Mouse (Mus musculus) layer of hippocampus, adult 9-10 months (tissue): ENCODE measurements around the gene Ppm1m.
A peak's percentile ranks its signal among the peaks of the same experiment; 100 is the strongest.

Experiments used
- DNase-seq: peaks from one replicate; pipeline ENCODE4 v3.0.0; 2022; ENCODE audit warnings: low spot score

Ppm1m gene

GRCm38 (mm10) chr9:106220894-106221523, 21.5 kb upstream of the Ppm1m start:
- no peak for DNase-seq

GRCm38 (mm10) chr9:106216971-106217370, 17.4 kb upstream of the Ppm1m start:
- no peak for DNase-seq

DNA sequence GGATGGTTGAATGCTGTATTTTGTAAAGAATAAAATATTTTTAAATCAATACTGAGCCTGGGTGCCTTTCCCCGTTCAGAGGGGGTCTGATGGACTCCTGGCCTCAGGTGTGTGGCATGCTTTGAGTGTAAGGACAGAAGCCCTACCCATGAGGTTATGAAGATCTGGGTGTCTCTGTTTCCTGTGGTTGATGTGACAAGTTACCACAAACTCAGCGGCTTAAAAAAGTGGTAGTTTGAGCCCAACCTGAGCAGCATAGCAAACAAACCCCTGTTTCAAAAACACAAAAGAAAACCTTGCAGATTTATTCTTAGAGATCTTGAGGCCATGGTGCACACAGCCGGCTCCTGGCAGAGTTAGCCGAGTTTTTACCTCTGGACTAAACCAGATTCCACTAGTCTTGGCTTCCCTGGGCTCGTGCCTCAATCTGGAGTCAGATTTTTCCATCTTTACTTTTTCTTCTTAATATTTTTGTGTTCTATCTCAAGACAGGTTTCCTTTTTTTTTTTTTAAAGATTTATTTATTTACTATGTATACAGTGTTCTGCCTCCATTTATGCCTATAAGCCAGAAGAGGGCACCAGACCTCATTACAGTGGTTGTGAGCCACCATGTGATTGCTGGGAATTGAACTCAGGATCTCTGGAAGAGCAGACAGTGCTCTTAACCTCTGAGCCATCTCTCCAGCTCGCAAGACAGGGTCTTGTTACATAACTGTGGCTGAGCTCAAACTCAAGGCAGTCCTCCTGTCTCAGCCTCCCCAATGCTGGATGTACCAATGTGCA, 16.0 kb upstream of the Ppm1m start:
- DNase-seq = no peak

- DNase-seq = no peak
These were observed 13.0 kb upstream of the Ppm1m start for GRCm38 (mm10) chr9:106212594-106212981.

GRCm38 (mm10) chr9:106211680-106212593, 12.4 kb upstream of the Ppm1m start:
- no peak for DNase-seq

GRCm38 (mm10) chr9:106210853-106211609, 11.5 kb upstream of the Ppm1m start:
- DNase-seq = no peak

- no peak for DNase-seq
These were observed 10.4 kb upstream of the Ppm1m start for GRCm38 (mm10) chr9:106209954-106210353.

DNA sequence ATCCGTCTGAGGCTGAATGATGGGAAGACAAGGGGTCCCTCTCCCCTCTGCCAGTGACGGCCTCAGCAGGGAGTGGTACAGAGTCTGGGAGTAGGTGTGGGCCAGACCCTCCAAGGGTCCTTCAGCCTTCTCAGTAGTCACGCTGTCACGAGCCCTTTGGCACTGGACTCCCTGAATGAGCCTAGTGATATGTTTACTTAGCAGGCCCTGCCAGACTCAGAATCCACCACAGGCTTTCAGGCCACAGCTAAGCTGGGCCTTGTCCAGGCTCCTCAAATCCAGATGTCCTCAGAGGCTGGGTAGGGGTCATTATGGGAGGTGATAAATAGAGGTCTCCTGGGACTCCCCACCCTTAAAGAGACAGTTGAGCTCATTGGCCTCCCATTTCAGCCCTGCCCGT, 8.6 kb upstream of the Ppm1m start:
- no peak for DNase-seq

GRCm38 (mm10) chr9:106206515-106206914, 7.0 kb upstream of the Ppm1m start:
- DNase-seq = no peak

- no peak for DNase-seq
These were observed 6.3 kb upstream of the Ppm1m start for GRCm38 (mm10) chr9:106205713-106206290.

DNA sequence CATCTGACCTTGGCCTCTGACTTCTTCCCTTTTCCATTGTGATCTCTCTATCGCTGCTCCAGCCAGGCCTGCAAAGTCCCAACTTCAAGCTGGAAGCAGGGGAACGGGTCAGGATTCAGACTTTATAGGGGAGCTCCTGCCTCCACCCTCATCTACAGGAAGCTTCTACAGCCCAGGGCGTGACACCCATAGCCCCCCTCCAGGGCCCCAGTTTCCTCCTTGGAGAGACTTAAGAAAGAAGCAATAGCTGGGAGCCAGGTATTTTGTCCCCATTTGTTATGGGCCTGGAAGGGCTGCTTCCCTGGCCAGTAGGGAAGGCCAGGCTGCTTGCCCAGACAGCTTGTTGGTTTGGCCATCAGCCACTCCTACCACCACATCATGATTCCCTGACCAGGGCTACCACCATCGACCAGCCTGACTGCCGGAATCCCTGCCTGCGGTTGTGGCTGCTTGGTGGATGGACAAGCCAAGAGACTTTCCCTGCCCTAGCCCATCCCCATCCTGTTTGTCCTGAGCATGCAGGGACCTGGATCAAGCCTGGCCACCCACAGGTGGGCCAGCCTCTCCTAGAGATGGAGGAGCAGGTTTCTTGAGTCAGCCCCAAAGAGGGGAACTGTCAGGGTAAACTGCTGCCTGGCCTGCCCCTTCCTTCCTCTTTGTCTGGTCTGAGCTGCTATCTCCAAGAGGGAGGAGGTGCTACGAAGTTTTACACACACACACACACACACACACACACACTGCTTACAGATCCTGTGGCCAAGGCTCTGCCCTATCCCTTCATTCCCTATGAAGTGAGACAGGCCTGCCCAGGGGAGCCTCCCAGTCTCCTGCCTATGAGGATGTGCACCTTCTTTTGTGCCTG, 4.7 kb upstream of the Ppm1m start:
- DNase-seq = no peak

- peak; percentile 69 for DNase-seq
These were observed 3.5 kb upstream of the Ppm1m start, which contains the start of gene Twf2 for GRCm38 (mm10) chr9:106202819-106203636. Gene Twf2 (plus strand): TSS chr9:106203108.

DNA sequence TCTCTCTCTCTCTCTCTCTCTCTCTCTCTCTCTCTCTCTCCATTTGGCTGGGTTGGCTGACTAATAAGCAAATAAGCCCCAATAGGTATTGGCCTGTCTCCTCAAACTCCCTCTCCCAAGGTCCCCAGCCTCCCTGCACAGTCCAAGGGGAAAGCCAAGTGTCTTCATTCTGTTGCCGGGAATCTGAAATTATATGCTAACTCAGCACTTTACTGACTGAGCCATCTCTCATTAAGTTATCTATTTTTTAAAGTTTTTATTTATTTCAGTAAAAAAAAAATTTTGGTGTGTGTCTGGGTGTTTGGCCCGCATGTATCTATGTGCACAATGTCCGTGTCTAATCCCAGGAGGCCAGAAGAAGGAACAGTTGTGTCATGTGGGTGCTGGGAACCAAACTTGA, 2.3 kb upstream of the Ppm1m start:
- no peak for DNase-seq

- DNase-seq = no peak
These were observed 536 bp downstream of the Ppm1m start for GRCm38 (mm10) chr9:106198962-106199458.

DNA sequence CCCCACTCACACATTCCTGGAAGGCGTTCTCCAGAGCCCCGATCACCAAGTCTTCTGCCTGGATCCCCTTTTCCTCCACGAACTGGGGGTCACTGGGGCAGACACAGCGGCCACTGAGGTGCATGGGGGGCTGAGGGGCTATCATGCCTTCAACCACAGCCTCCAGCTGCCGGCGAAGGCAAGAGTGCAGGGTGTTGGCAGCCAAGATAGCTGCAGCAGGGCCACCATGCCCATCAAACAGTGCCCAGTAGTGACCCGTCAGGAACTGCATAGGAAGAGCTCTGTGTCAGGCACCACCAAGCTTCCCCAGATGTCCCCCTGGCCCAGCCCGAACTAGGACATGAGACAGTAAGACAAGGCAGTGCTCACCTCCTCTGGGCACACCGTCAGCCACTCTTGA, 1.8 kb downstream of the Ppm1m start:
- DNase-seq = no peak

DNA sequence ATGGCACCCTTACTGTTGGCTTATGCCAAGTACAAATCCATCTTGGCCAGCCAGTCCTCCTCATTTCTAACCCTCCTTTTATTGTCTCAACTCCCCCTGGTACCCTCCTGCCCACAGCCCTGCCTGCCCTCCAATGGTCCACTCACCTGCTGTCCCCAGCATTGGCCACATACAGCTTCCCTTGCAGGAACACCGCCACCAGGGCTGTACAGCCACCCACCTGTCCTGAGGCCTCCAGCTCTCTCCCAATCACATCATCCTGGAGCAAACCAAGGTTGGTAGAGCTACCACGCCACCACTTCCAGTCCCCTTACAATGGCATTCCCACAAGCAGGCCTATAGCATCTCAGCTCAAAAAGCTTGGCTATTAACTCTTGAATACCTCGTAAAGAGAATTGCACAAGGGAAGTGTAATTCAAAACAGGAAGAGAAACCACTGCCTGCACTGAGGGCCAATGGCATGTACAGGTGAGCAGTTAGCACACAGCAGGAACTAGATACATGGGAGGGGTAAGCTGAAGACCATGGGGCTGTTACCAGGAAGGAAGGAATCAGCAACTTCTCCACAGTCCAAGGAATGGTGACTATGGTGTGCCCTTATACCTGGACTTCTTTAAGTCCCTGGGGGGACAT, 2.3 kb downstream of the Ppm1m start:
- DNase-seq = no peak

GRCm38 (mm10) chr9:106195693-106196092, 3.9 kb downstream of the Ppm1m start:
- no peak for DNase-seq

DNA sequence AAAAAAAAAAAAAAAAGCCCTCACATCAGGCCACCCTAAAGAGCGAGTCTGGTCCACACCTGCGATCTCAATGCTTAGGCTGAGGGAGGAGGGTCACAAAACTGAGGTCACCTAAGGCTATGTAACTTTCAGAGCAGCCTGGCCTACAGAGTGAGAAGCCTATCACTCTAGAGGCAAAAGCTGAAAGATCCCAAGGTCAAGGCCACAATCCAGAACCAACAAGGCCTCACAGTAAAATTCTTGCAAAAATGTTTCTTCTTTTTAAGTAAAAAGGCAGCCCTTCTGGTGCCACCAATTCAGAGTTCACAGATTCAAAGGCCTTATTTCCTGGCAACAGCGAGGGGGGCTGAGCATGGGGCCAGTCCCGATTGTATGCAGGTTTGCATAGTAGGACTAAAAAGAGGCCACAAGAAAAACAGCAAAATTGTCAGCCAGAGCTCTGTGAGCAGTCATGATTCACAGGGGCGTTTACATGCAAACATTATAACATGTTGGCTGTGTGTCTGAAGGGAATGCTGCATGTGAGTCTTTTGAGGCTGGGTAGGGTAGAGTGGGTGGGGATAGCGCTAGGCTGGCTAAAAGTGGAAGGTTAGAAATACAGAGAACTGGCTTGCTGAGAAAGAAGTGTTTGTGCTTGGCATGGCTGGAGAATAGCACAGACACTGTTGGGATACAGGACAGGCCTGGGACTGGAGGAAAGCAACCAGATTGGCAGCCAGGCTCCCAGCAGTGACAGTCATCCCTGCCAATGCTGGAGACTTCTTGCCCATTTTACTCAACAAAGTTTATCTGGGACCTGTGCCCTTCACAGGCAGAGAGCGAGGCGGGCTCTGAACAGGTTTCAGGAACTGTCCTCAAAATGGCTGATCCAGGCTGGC, 5.4 kb downstream of the Ppm1m start:
- DNase-seq = no peak
